Mouse (Mus musculus) heart, adult 2 months (tissue): ENCODE data around the gene Tomm40l.

Source experiments
- CTCF ChIP-seq: fragments of 200-600 bp; IDR thresholded peaks from 2 replicates; pipeline ENCODE4 v1.8.1; 2022; ENCODE audit warnings: antibody characterized with exemption, mild to moderate bottlenecking, moderate library complexity
- POLR2A ChIP-seq: fragments of 200-500 bp; IDR thresholded peaks from 2 replicates; pipeline ENCODE4 v1.6.1; 2011; ENCODE audit warnings: mild to moderate bottlenecking, low read depth, low read length, control low read depth; ENCODE audit not compliant: insufficient read depth

DNA sequence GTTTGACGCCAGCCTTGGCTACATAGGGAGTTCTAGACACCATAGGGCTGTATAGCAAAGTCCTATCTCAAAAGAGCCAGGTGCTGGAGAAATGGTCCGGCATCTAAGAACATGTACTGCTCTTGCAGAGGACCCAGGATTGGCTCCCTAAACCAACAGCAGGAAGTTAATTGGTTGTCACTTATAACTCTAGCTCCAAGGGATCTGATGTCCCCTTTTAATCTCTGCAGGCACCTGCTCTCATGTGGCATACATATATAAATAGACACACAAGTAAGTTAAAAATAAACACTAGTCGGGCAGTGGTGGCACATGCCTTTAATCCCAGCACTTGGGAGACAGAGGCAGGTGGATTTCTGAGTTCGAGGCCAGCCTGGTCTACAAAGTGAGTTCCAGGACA lies 13.5 kb upstream of the Tomm40l start:
- TF ChIP-seq POLR2A = no peak
- TF ChIP-seq CTCF = no peak
